Mouse (Mus musculus) embryo, embryonic 11 days (tissue): ENCODE measurements around the gene Mxra7.

Experiments
- DNase-seq: peaks from one replicate; pipeline ENCODE4 v3.0.0-alpha.2; 2015

Gene Mxra7

GRCm38 (mm10) chr11:116764946-116765345 lies 62.9 kb downstream of the Mxra7 start:
- DNase-seq = no peak

GRCm38 (mm10) chr11:116764346-116764745 lies 63.5 kb downstream of the Mxra7 start:
- DNase-seq = no peak

GRCm38 (mm10) chr11:116755191-116755590 lies 72.7 kb downstream of the Mxra7 start:
- DNase-seq = no peak

GRCm38 (mm10) chr11:116753674-116754470 lies 74.0 kb downstream of the Mxra7 start:
- DNase-seq = no peak
